Mouse (Mus musculus): Measurements from ENCODE around the gene Crtc1. TPM values are rescaled to one million over a fixed set of nuclear protein-coding genes. Genes with fewer than 3 reads are reported as not detected.

Gene Crtc1
- polyA plus RNA-seq, 1 experiment from 2014 or later: 13.6 TPM

GRCm38 (mm10) chr8:70409455-70409871 lies 29.9 kb downstream of the Crtc1 start:
- no peak overlapping the region for H3K4me3 ChIP-seq (ENCODE audit: low read depth, low read length)
- no peak overlapping the region for H3K4me2 ChIP-seq (replicated peaks; ENCODE audit: low read depth, low read length)
- ATAC-seq (ENCODE audit: low FRiP score) (no peak), DNase-seq (ENCODE audit: low spot score) (no peak)
- peaks cover 7% of the 10 kb centered on the region; the same call in 1 of the 2 replicates for H3K4me1 ChIP-seq (replicated peaks; ENCODE audit: control insufficient read depth, insufficient read depth, low read length)
- no peaks in the 10 kb centered on the region for H3K9me3 ChIP-seq (ENCODE audit: control insufficient read depth, low read length)
- no peaks in the 10 kb centered on the region for H3K27me3 ChIP-seq (ENCODE audit: control insufficient read depth, insufficient read depth, low read length)
- WGBS: 67% methylated on average over 9 of the region's 9 CpGs
- no peak overlapping the region for H3K9ac ChIP-seq (ENCODE audit: low read depth, low read length)
- peak overlapping the region; percentile 52 for H3K27ac ChIP-seq (ENCODE audit: low read depth, low read length)
- H3K36me3 ChIP-seq (ENCODE audit: control insufficient read depth, insufficient read depth, low read length): no peaks in the 10 kb centered on the region

GRCm38 (mm10) chr8:70409019-70409418 lies 30.4 kb downstream of the Crtc1 start:
- peaks cover 7% of the 10 kb centered on the region; the same call in 1 of the 2 replicates for H3K4me1 ChIP-seq (replicated peaks; ENCODE audit: control insufficient read depth, insufficient read depth, low read length)
- H3K27ac ChIP-seq (ENCODE audit: low read depth, low read length): peak overlapping the region; percentile 52; the same call in 1 of the 2 replicates
- H3K4me3 ChIP-seq (ENCODE audit: low read depth, low read length): no peak overlapping the region
- no peaks in the 10 kb centered on the region for H3K27me3 ChIP-seq (ENCODE audit: control insufficient read depth, insufficient read depth, low read length)
- no peak for ATAC-seq (ENCODE audit: low FRiP score)
- H3K9me3 ChIP-seq (ENCODE audit: control insufficient read depth, low read length): no peaks in the 10 kb centered on the region
- H3K4me2 ChIP-seq (replicated peaks; ENCODE audit: low read depth, low read length): no peak overlapping the region
- WGBS: 79% methylated on average over 10 of the region's 10 CpGs
- DNase-seq (ENCODE audit: low spot score): no peak
- H3K36me3 ChIP-seq (ENCODE audit: control insufficient read depth, insufficient read depth, low read length): no peaks in the 10 kb centered on the region
- H3K9ac ChIP-seq (ENCODE audit: low read depth, low read length): no peak overlapping the region

- Histone ChIP-seq H3K27ac (ENCODE audit: low read depth, low read length) (peak overlapping the region; percentile 52; the same call in 1 of the 2 replicates), H3K4me2 (replicated peaks; ENCODE audit: low read depth, low read length) (no peak overlapping the region), H3K4me1 (replicated peaks; ENCODE audit: control insufficient read depth, insufficient read depth, low read length) (peaks cover 7% of the 10 kb centered on the region; the same call in 1 of the 2 replicates), H3K9me3 (ENCODE audit: control insufficient read depth, low read length) (no peaks in the 10 kb centered on the region), H3K9ac (ENCODE audit: low read depth, low read length) (no peak overlapping the region), H3K27me3 (ENCODE audit: control insufficient read depth, insufficient read depth, low read length) (no peaks in the 10 kb centered on the region), H3K36me3 (ENCODE audit: control insufficient read depth, insufficient read depth, low read length) (no peaks in the 10 kb centered on the region), H3K4me3 (ENCODE audit: low read depth, low read length) (no peak overlapping the region)
- peak; percentile 81 for ATAC-seq (ENCODE audit: low FRiP score)
- DNase-seq (ENCODE audit: low spot score): peak; percentile 33
- WGBS: 51% methylated on average over 6 of the region's 6 CpGs
Observed at GRCm38 (mm10) chr8:70408301-70408700, 31.1 kb downstream of the Crtc1 start.

DNA sequence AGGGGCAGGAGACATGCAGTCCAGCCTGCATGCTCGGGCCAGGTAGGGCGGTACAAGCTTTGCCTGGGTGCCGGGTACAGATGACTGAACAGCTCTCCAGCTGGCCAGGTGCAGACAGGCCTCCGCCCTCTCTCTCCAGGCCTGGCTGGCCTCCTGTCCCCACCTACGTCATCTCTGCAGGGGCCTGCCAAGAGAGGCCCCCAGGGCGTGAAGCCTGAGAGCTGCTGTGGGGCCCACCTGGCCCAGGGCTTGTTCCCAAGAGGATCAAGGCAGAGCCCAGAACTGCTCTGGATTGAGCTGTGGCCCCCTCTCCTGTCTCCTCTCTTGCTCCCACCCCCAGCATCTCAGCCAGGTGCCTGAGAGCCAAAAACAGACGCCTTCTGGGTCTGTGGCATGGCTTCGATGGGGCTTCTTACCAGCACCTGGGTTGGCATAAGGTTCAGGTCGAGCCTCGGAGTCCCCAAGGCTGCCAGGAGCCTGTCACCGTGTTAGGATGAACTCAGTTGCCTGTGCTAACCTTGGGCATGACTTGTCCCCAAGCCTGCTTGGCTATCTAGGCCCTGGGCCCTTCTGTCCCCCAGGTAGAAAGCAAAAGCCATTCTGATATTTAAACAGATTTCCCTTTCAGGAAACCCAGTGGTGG lies 32.8 kb downstream of the Crtc1 start:
- Histone ChIP-seq H3K4me2 (replicated peaks; ENCODE audit: low read depth, low read length) (no peak overlapping the region), H3K27ac (ENCODE audit: low read depth, low read length) (no peak overlapping the region), H3K4me1 (replicated peaks; ENCODE audit: control insufficient read depth, insufficient read depth, low read length) (peaks cover 7% of the 10 kb centered on the region; the same call in 1 of the 2 replicates), H3K27me3 (ENCODE audit: control insufficient read depth, insufficient read depth, low read length) (no peaks in the 10 kb centered on the region), H3K36me3 (ENCODE audit: control insufficient read depth, insufficient read depth, low read length) (no peaks in the 10 kb centered on the region), H3K4me3 (ENCODE audit: low read depth, low read length) (no peak overlapping the region), H3K9ac (ENCODE audit: low read depth, low read length) (no peak overlapping the region), H3K9me3 (ENCODE audit: control insufficient read depth, low read length) (no peaks in the 10 kb centered on the region)
- whole genome bisulfite sequencing: 77% methylated on average over 11 of the region's 11 CpGs
- no peak for DNase-seq (ENCODE audit: low spot score)
- ATAC-seq (ENCODE audit: low FRiP score): no peak

DNA sequence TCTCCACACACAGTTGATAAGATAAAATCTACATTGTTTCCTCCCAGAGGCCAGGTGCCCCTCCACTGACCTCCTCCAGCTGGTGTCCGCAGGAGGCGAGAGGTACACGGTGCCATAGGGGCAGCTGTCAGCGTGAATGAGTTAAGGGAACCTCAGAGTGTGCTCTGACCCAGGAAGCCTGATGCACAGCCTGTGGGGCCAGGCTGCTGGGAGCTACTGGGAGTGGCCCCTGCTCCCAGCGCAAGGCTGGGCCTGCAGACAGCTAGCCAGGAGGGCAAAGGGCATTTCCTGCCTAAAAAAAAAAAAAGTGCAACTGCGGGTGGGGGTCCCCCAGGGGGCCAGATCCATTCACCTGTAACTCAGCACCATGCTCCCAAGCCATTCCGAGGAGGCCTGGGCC lies 34.2 kb downstream of the Crtc1 start:
- H3K4me3 ChIP-seq (ENCODE audit: low read depth, low read length): no peak overlapping the region
- WGBS: 45% methylated on average over 7 of the region's 7 CpGs
- H3K9ac ChIP-seq (ENCODE audit: low read depth, low read length): 0 out of 2 replicates have a peak overlapping the region, but pooled peaks have one; percentile 8
- no peaks in the 10 kb centered on the region for H3K27me3 ChIP-seq (ENCODE audit: control insufficient read depth, insufficient read depth, low read length)
- DNase-seq (ENCODE audit: low spot score): no peak
- ATAC-seq (ENCODE audit: low FRiP score): no peak
- H3K4me1 ChIP-seq (replicated peaks; ENCODE audit: control insufficient read depth, insufficient read depth, low read length): peaks cover 7% of the 10 kb centered on the region; the same call in 1 of the 2 replicates
- H3K27ac ChIP-seq (ENCODE audit: low read depth, low read length): no peak overlapping the region
- no peaks in the 10 kb centered on the region for H3K36me3 ChIP-seq (ENCODE audit: control insufficient read depth, insufficient read depth, low read length)
- H3K4me2 ChIP-seq (replicated peaks; ENCODE audit: low read depth, low read length): no peak overlapping the region
- H3K9me3 ChIP-seq (ENCODE audit: control insufficient read depth, low read length): no peaks in the 10 kb centered on the region

- H3K27me3 ChIP-seq (ENCODE audit: control insufficient read depth, insufficient read depth, low read length): no peaks in the 10 kb centered on the region
- ATAC-seq (ENCODE audit: low FRiP score): no peak
- no peak for DNase-seq (ENCODE audit: low spot score)
- 97% methylated on average over 3 of the region's 3 CpGs for WGBS
- H3K9me3 ChIP-seq (ENCODE audit: control insufficient read depth, low read length): no peaks in the 10 kb centered on the region
- H3K4me2 ChIP-seq (replicated peaks; ENCODE audit: low read depth, low read length): no peak overlapping the region
- H3K36me3 ChIP-seq (ENCODE audit: control insufficient read depth, insufficient read depth, low read length): no peaks in the 10 kb centered on the region
- H3K4me3 ChIP-seq (ENCODE audit: low read depth, low read length): no peak overlapping the region
- H3K4me1 ChIP-seq (replicated peaks; ENCODE audit: control insufficient read depth, insufficient read depth, low read length): peaks cover 7% of the 10 kb centered on the region; the same call in 1 of the 2 replicates
- H3K27ac ChIP-seq (ENCODE audit: low read depth, low read length): no peak overlapping the region
- H3K9ac ChIP-seq (ENCODE audit: low read depth, low read length): no peak overlapping the region
Observed at GRCm38 (mm10) chr8:70404212-70404611, 35.2 kb downstream of the Crtc1 start.

DNA sequence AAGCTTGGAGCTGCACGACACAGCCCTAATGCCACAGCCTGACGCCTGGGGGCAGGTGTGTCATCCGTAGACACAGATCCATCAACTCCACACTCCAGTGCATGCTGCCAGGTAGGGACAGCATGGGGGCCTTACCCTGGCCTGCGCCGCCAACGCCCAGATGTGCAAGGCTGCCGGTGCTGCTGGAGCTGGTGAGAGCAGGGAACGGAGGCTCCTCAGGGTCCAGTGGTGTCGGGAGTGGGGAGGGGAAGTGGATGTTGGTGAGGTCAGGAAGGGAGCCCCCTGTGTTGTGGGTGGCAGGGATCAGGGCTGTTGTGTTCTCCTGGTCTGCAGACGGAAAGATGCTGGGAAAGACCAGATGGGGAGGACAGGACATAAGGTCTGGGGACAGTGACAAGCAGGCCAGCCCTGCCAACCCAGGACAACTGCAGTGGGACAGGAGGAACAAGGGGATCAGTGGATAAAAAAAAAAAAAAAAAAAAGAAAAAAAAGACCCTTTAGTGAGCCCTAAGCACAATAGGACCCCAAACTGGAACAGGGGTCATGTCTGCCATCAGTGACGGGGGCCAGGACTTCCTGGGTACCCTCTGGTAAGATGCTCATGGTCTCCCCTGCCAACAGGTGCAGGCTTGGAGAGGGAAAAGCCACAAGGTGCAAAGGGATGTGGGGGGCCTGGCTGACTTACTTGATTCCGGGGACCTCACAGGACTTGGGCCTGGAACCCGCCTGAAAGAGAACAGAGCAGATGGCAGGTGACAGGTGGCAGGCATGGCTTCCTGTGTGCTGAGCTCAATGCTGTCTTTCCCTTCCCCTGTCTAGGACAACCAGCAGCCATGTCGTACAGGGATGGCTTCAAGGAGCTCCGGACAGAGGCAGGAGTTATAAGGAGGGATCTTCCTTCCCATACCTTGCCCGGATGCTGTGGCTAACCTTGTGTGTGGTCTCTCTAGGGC lies 41.5 kb downstream of the Crtc1 start:
- Histone ChIP-seq H3K4me2 (replicated peaks; ENCODE audit: low read depth, low read length) (no peak overlapping the region), H3K9me3 (ENCODE audit: control insufficient read depth, low read length) (no peaks in the 10 kb centered on the region), H3K4me1 (replicated peaks; ENCODE audit: control insufficient read depth, insufficient read depth, low read length) (no peaks in the 10 kb centered on the region), H3K9ac (ENCODE audit: low read depth, low read length) (no peak overlapping the region), H3K4me3 (ENCODE audit: low read depth, low read length) (no peak overlapping the region), H3K27me3 (ENCODE audit: control insufficient read depth, insufficient read depth, low read length) (no peaks in the 10 kb centered on the region), H3K36me3 (ENCODE audit: control insufficient read depth, insufficient read depth, low read length) (no peaks in the 10 kb centered on the region; the same call in 1 of the 2 replicates), H3K27ac (ENCODE audit: low read depth, low read length) (no peak overlapping the region)
- DNase-seq (ENCODE audit: low spot score) (no peak), ATAC-seq (ENCODE audit: low FRiP score) (no peak)
- WGBS: 87% methylated on average over 16 of the region's 16 CpGs

- Histone ChIP-seq H3K9me3 (ENCODE audit: control insufficient read depth, low read length) (no peaks in the 10 kb centered on the region), H3K9ac (ENCODE audit: low read depth, low read length) (no peak overlapping the region), H3K27ac (ENCODE audit: low read depth, low read length) (no peak overlapping the region), H3K27me3 (ENCODE audit: control insufficient read depth, insufficient read depth, low read length) (no peaks in the 10 kb centered on the region), H3K4me2 (replicated peaks; ENCODE audit: low read depth, low read length) (no peak overlapping the region), H3K4me1 (replicated peaks; ENCODE audit: control insufficient read depth, insufficient read depth, low read length) (no peaks in the 10 kb centered on the region), H3K4me3 (ENCODE audit: low read depth, low read length) (no peak overlapping the region), H3K36me3 (ENCODE audit: control insufficient read depth, insufficient read depth, low read length) (no peaks in the 10 kb centered on the region; the same call in 1 of the 2 replicates)
- ATAC-seq (ENCODE audit: low FRiP score) (no peak), DNase-seq (ENCODE audit: low spot score) (no peak)
- WGBS: 82% methylated on average over 5 of the region's 5 CpGs
Observed at GRCm38 (mm10) chr8:70396184-70396583, 43.2 kb downstream of the Crtc1 start.
